Mouse (Mus musculus) frontal cortex, postnatal 25 days (tissue): ENCODE data around the gene Specc1.
"Not testable (repeated sequence)": the region's sequence is repeated elsewhere in the genome, so short reads cannot be mapped to it uniquely, and the experiment has no call there.

Source experiments
- DNase-seq, 2 experiments: peaks; one replicate each; pipeline ENCODE4 v3.0.0; 2022; ENCODE audit warnings: low spot score in 2 of 2

Gene Specc1

GRCm38 (mm10) chr11:61956572-61957295 lies at the start of gene Specc1:
Gene Specc1 (plus strand): TSS chr11:61956763.
- DNase-seq, result peak; percentile 93 to 96

- DNase-seq, result no peak
Measured at GRCm38 (mm10) chr11:61908315-61908714, 48.2 kb upstream of the Specc1 start.

- no peak for DNase-seq
Measured at GRCm38 (mm10) chr11:61919702-61920101, 36.9 kb upstream of the Specc1 start.

- DNase-seq, result no peak
Measured at GRCm38 (mm10) chr11:61923309-61923708, 33.3 kb upstream of the Specc1 start.

GRCm38 (mm10) chr11:61929323-61930097 lies 27.1 kb upstream of the Specc1 start:
- DNase-seq, result no peak

GRCm38 (mm10) chr11:61930098-61930517 lies 26.5 kb upstream of the Specc1 start, which contains the start of gene Akap10:
Gene Akap10 (minus strand): TSS chr11:61930252.
- DNase-seq, result peak; percentile 86 to 89

- DNase-seq, result peak in 1 of 2 experiments; percentile 14
Measured at GRCm38 (mm10) chr11:61930640-61931586, 25.6 kb upstream of the Specc1 start.

- no peak for DNase-seq
Measured at GRCm38 (mm10) chr11:61937761-61938160, 18.8 kb upstream of the Specc1 start.

- DNase-seq, result no peak
Measured at GRCm38 (mm10) chr11:61942903-61943302, 13.7 kb upstream of the Specc1 start.

- no peak for DNase-seq
Measured at GRCm38 (mm10) chr11:61944417-61944816, 12.1 kb upstream of the Specc1 start.

GRCm38 (mm10) chr11:61946608-61947007 lies 10.0 kb upstream of the Specc1 start:
- DNase-seq, result no peak

GRCm38 (mm10) chr11:61949315-61949714 lies 7.2 kb upstream of the Specc1 start:
- DNase-seq, result peak; percentile 39 to 49

- peak; percentile 86 to 87 for DNase-seq
Measured at GRCm38 (mm10) chr11:61950632-61951031, 5.9 kb upstream of the Specc1 start.

- DNase-seq, result no peak
Measured at GRCm38 (mm10) chr11:61955136-61955535, 1.4 kb upstream of the Specc1 start.

- no peak for DNase-seq
Measured at GRCm38 (mm10) chr11:61955951-61956350, 612 bp upstream of the Specc1 start.

- no peak for DNase-seq
Measured at GRCm38 (mm10) chr11:61957296-61957813, 792 bp downstream of the Specc1 start.

GRCm38 (mm10) chr11:61958706-61959105 lies 2.1 kb downstream of the Specc1 start:
- DNase-seq, result not testable (repeated sequence)

GRCm38 (mm10) chr11:61960096-61960495 lies 3.5 kb downstream of the Specc1 start:
- DNase-seq, result no peak

GRCm38 (mm10) chr11:61962684-61963083 lies 6.1 kb downstream of the Specc1 start:
- DNase-seq, result no peak

- no peak for DNase-seq
Measured at GRCm38 (mm10) chr11:61963193-61963592, 6.6 kb downstream of the Specc1 start.

GRCm38 (mm10) chr11:61964611-61965010 lies 8.0 kb downstream of the Specc1 start:
- DNase-seq, result no peak
